Mouse (Mus musculus) heart, embryonic 15.5 days (tissue): ENCODE data around the gene Gzmk. TPM values are rescaled to one million over a fixed set of nuclear protein-coding genes. Genes with fewer than 3 reads are reported as not detected.

ENCODE experiments used
- ATAC-seq: fragments of 200-750 bp; cut with Nextera tagmentation; replicated peaks from 2 replicates; pipeline ENCODE4 v1.8.0; 2017; ENCODE audit warnings: low read depth, moderate TSS enrichment; ENCODE audit not compliant: insufficient number of reproducible peaks, insufficient read depth, low FRiP score
- H3K27ac ChIP-seq: fragments of 300-500 bp; sonication (generic); 2 replicates; pipeline ENCODE4 v1.5.1; 2015; ENCODE audit warnings: mild to moderate bottlenecking, inconsistent platforms
- H3K27me3 ChIP-seq: fragments of 300-500 bp; sonication (generic); 2 replicates; pipeline ENCODE4 v1.6.1; 2015; ENCODE audit warnings: inconsistent platforms
- H3K36me3 ChIP-seq: fragments of 300-500 bp; sonication (generic); 2 replicates; pipeline ENCODE4 v1.6.1; 2015; ENCODE audit warnings: mild to moderate bottlenecking, inconsistent platforms
- H3K4me1 ChIP-seq: fragments of 300-500 bp; sonication (generic); replicated peaks from 2 replicates; pipeline ENCODE4 v1.6.1; 2015; ENCODE audit warnings: inconsistent platforms
- H3K4me2 ChIP-seq: fragments of 300-500 bp; sonication (generic); 2 replicates; pipeline ENCODE4 v1.6.1; 2015; ENCODE audit warnings: inconsistent platforms, mild to moderate bottlenecking, moderate library complexity
- H3K4me3 ChIP-seq: fragments of 300-500 bp; sonication (generic); 2 replicates; pipeline ENCODE4 v1.5.1; 2015; ENCODE audit warnings: mild to moderate bottlenecking, inconsistent platforms
- H3K9ac ChIP-seq: fragments of 300-500 bp; sonication (generic); 2 replicates; pipeline ENCODE4 v1.6.1; 2015; ENCODE audit warnings: mild to moderate bottlenecking, inconsistent platforms
- H3K9me3 ChIP-seq: fragments of 300-500 bp; sonication (generic); replicated peaks from 2 replicates; pipeline ENCODE4 v1.6.1; 2016; ENCODE audit warnings: inconsistent platforms
- WGBS: fragments of 180-500 bp; shearing (Covaris S2); methylation state at CpG from one replicate; pipeline ENCODE4 v1.1.7; 2015; ENCODE audit warnings: mixed read lengths; 5-methylcytosine and 5-hydroxymethylcytosine counted together
- polyA plus RNA-seq: library from polyadenylated mRNA; unstranded; fragments of >200 nt; fragmentation: Nextera tagmentation; extraction: Ambion mirVana; gene quantifications from 2 replicates; pipeline ENCODE4 v1.2.1, GENCODE M21; 2015

Gzmk gene
- polyA plus RNA-seq, 1 experiment from 2014 or later = not detected

GRCm38 (mm10) chr13:113245025-113245424 is 19.3 kb upstream of the Gzmk start:
- H3K9ac ChIP-seq = no peak overlapping the region
- no peak overlapping the region for H3K4me3 ChIP-seq
- no peak overlapping the region for H3K4me2 ChIP-seq
- H3K27me3 ChIP-seq = no peaks in the 10 kb centered on the region
- no peaks in the 10 kb centered on the region for H3K36me3 ChIP-seq
- H3K27ac ChIP-seq = no peak overlapping the region
- H3K9me3 ChIP-seq = no peaks in the 10 kb centered on the region
- peaks cover 6% of the 10 kb centered on the region for H3K4me1 ChIP-seq
- 71% methylated on average over 8 of the region's 8 CpGs for WGBS
- ATAC-seq = no peak

- H3K4me2 ChIP-seq = no peak overlapping the region
- no peak overlapping the region for H3K27ac ChIP-seq
- H3K27me3 ChIP-seq = no peaks in the 10 kb centered on the region
- 41% methylated on average over 6 of the region's 6 CpGs for WGBS
- no peaks in the 10 kb centered on the region for H3K36me3 ChIP-seq
- no peak for ATAC-seq
- no peak overlapping the region for H3K9ac ChIP-seq
- H3K4me1 ChIP-seq = peaks cover 6% of the 10 kb centered on the region
- no peak overlapping the region for H3K4me3 ChIP-seq
- H3K9me3 ChIP-seq = no peaks in the 10 kb centered on the region
Measured at GRCm38 (mm10) chr13:113242129-113242528, 16.4 kb upstream of the Gzmk start.

- 83% methylated on average over 17 of the region's 17 CpGs for WGBS
- no peak for ATAC-seq
- H3K36me3 ChIP-seq = no peaks in the 10 kb centered on the region
Measured at GRCm38 (mm10) chr13:113227666-113228463, 2.2 kb upstream of the Gzmk start.

GRCm38 (mm10) chr13:113227076-113227475 is 1.4 kb upstream of the Gzmk start:
- Histone ChIP-seq H3K27ac (no peak overlapping the region), H3K4me2 (no peak overlapping the region), H3K9me3 (no peaks in the 10 kb centered on the region), H3K27me3 (no peaks in the 10 kb centered on the region), H3K4me1 (peaks cover 16% of the 10 kb centered on the region), H3K4me3 (no peak overlapping the region), H3K9ac (no peak overlapping the region), H3K36me3 (no peaks in the 10 kb centered on the region)
- ATAC-seq = no peak
- 63% methylated on average over 4 of the region's 4 CpGs for WGBS

More at GRCm38 (mm10) chr13:113227666-113228463, 2.2 kb upstream of the Gzmk start:
- Histone ChIP-seq H3K27me3 (no peaks in the 10 kb centered on the region), H3K4me1 (peaks cover 10% of the 10 kb centered on the region), H3K4me3 (no peak overlapping the region), H3K4me2 (no peak overlapping the region), H3K27ac (no peak overlapping the region), H3K9ac (no peak overlapping the region), H3K9me3 (no peaks in the 10 kb centered on the region)

GRCm38 (mm10) chr13:113224105-113224504 is 1.6 kb downstream of the Gzmk start:
- H3K4me3 ChIP-seq = peak overlapping the region; percentile 45
- ATAC-seq = peak; percentile 83
- no peak overlapping the region for H3K9ac ChIP-seq
- peak overlapping the region; percentile 92 for H3K27ac ChIP-seq
- no peaks in the 10 kb centered on the region for H3K36me3 ChIP-seq
- 14% methylated on average over 2 of the region's 2 CpGs for WGBS
- H3K27me3 ChIP-seq = no peaks in the 10 kb centered on the region
- H3K9me3 ChIP-seq = no peaks in the 10 kb centered on the region
- peak overlapping the region; percentile 61 for H3K4me2 ChIP-seq
- peaks cover 21% of the 10 kb centered on the region for H3K4me1 ChIP-seq

GRCm38 (mm10) chr13:113221851-113222250 is 3.9 kb downstream of the Gzmk start:
- H3K27ac ChIP-seq = no peak overlapping the region
- H3K9me3 ChIP-seq = no peaks in the 10 kb centered on the region
- H3K4me3 ChIP-seq = no peak overlapping the region
- H3K36me3 ChIP-seq = no peaks in the 10 kb centered on the region
- 35% methylated on average over 6 of the region's 6 CpGs for WGBS
- no peak overlapping the region for H3K9ac ChIP-seq
- peaks cover 21% of the 10 kb centered on the region for H3K4me1 ChIP-seq
- no peak for ATAC-seq
- no peaks in the 10 kb centered on the region for H3K27me3 ChIP-seq
- no peak overlapping the region for H3K4me2 ChIP-seq

- H3K36me3 ChIP-seq = no peaks in the 10 kb centered on the region
- no peak overlapping the region for H3K4me2 ChIP-seq
- 93% methylated on average over 3 of the region's 3 CpGs for WGBS
- peaks cover 9% of the 10 kb centered on the region for H3K4me1 ChIP-seq
- no peak for ATAC-seq
- no peak overlapping the region for H3K27ac ChIP-seq
- H3K4me3 ChIP-seq = no peak overlapping the region
- peaks cover 3% of the 10 kb centered on the region; the same call in 1 of the 2 replicates for H3K27me3 ChIP-seq
- no peak overlapping the region for H3K9ac ChIP-seq
- no peaks in the 10 kb centered on the region for H3K9me3 ChIP-seq
Measured at GRCm38 (mm10) chr13:113213865-113214264, 11.8 kb downstream of the Gzmk start.

- no peak for ATAC-seq
- WGBS = 47% methylated on average over 3 of the region's 3 CpGs
- Histone ChIP-seq H3K4me2 (no peak overlapping the region), H3K4me3 (no peak overlapping the region), H3K4me1 (peaks cover 9% of the 10 kb centered on the region), H3K9ac (no peak overlapping the region), H3K36me3 (no peaks in the 10 kb centered on the region), H3K27ac (no peak overlapping the region), H3K9me3 (no peaks in the 10 kb centered on the region), H3K27me3 (peaks cover 3% of the 10 kb centered on the region; the same call in 1 of the 2 replicates)
Measured at GRCm38 (mm10) chr13:113212401-113212800, 13.3 kb downstream of the Gzmk start.

GRCm38 (mm10) chr13:113211345-113211744 is 14.4 kb downstream of the Gzmk start:
- peaks cover 3% of the 10 kb centered on the region; the same call in 1 of the 2 replicates for H3K27me3 ChIP-seq
- ATAC-seq = no peak
- H3K27ac ChIP-seq = no peak overlapping the region
- H3K9me3 ChIP-seq = no peaks in the 10 kb centered on the region
- H3K4me1 ChIP-seq = peaks cover 9% of the 10 kb centered on the region
- 68% methylated on average over 15 of the region's 15 CpGs for WGBS
- H3K4me2 ChIP-seq = peak overlapping the region; percentile 30
- no peak overlapping the region for H3K4me3 ChIP-seq
- H3K36me3 ChIP-seq = no peaks in the 10 kb centered on the region
- H3K9ac ChIP-seq = no peak overlapping the region

GRCm38 (mm10) chr13:113209624-113210023 is 16.1 kb downstream of the Gzmk start, which contains the start of gene Esm1:
TSS of gene Esm1 (plus strand) at chr13:113209659.
- Histone ChIP-seq H3K36me3 (no peaks in the 10 kb centered on the region), H3K27me3 (peaks cover 3% of the 10 kb centered on the region; the same call in 1 of the 2 replicates), H3K9ac (no peak within 1 kb of the TSS; the same call in none of the 2 replicates), H3K27ac (no peak within 1 kb of the TSS), H3K4me3 (peak within 1 kb of the TSS; percentile 31), H3K4me1 (peaks cover 9% of the 10 kb centered on the region), H3K9me3 (no peaks in the 10 kb centered on the region), H3K4me2 (peak within 1 kb of the TSS; percentile 51)
- 29% methylated on average over 15 of the region's 15 CpGs for WGBS
- no peak for ATAC-seq

- Histone ChIP-seq H3K9ac (no peak overlapping the region), H3K9me3 (no peaks in the 10 kb centered on the region), H3K4me1 (peaks cover 9% of the 10 kb centered on the region), H3K4me3 (no peak overlapping the region), H3K27me3 (peaks cover 3% of the 10 kb centered on the region; the same call in 1 of the 2 replicates), H3K36me3 (no peaks in the 10 kb centered on the region), H3K4me2 (no peak overlapping the region), H3K27ac (no peak overlapping the region)
- WGBS = 68% methylated on average over 5 of the region's 5 CpGs
- ATAC-seq = no peak
Measured at GRCm38 (mm10) chr13:113205346-113205745, 20.4 kb downstream of the Gzmk start.

GRCm38 (mm10) chr13:113203146-113203545 is 22.6 kb downstream of the Gzmk start:
- no peaks in the 10 kb centered on the region for H3K9me3 ChIP-seq
- no peaks in the 10 kb centered on the region for H3K4me1 ChIP-seq
- no peak overlapping the region for H3K4me3 ChIP-seq
- ATAC-seq = no peak
- H3K4me2 ChIP-seq = no peak overlapping the region
- H3K36me3 ChIP-seq = no peaks in the 10 kb centered on the region
- H3K27me3 ChIP-seq = no peaks in the 10 kb centered on the region
- WGBS = 39% methylated on average over 5 of the region's 5 CpGs
- H3K27ac ChIP-seq = no peak overlapping the region
- H3K9ac ChIP-seq = no peak overlapping the region
